Mouse (Mus musculus): ENCODE data around the gene Nucb1. TPM values are rescaled to one million over a fixed set of nuclear protein-coding genes. Genes with fewer than 3 reads are reported as not detected.

Nucb1 gene
- polyA plus RNA-seq (2012; rRNA removed) = 833 and 896 TPM in 2 replicates

DNA sequence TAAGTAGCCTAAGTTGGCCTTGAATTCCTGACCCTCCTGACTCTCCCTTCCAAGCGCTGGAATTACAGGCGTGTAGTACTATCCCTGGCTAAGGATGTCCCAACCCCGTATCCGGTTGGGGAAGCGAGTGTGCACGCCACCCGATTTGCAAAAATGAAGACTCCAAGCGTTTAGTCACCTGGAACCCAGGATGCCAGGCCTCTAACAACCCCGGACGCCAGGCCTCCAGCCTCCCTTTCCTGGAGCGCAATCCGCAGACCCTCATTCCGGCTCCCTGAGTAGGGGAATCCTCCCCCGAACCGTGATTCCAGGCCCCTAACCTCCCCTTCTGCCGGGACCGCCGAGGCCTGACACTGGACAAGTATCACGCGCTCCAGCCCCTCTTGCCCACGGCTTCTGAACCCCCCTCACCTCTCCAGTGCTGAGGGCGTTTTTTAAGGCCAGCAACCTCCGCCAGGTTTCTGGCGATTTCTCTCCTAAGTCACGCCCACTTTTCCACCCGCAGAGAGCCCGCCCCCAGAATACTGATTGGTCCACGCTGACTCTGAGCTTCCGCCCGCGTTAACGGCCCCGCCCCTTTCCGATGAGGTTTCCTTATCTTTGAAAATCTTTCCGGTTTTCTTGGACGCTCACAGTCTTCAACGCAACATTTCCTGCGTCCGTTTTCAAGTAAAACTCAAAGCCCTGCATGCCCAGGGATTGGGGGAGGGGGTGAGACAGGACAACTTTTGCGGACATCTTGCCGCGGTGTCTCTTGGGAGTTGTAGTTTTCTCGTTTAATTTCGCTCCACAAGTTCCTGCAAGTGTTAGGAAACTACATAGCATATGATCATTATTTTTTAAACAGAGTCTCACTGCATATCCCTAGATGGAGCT, at the start of gene Nucb1:
TSS of gene Nucb1 (minus strand) at position 495 of the 876 bp plus-strand sequence.

DNA sequence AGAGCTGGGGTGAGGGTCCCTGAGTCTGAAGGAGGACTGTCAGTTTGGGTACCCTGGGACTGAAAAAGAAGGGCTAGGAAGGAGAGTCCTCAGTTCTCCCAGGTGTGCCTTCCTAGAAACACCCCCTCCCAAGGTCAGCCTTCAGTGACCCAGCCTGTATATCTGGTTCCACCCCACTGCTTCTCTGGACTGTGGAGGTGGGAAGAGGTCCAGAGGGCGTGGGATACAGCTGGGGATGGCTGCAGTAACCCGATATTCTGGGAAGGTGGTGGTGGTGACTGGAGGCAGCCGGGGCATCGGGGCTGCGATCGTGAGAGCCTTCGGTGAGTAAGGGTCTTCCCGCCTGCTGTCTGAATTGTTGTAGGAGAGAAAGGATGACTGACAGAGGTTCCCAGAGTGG, 44.5 kb upstream of the Nucb1 start, which contains the start of gene Hsd17b14:
TSS of gene Hsd17b14 (plus strand) at position 150 of the 400 bp plus-strand sequence.

DNA sequence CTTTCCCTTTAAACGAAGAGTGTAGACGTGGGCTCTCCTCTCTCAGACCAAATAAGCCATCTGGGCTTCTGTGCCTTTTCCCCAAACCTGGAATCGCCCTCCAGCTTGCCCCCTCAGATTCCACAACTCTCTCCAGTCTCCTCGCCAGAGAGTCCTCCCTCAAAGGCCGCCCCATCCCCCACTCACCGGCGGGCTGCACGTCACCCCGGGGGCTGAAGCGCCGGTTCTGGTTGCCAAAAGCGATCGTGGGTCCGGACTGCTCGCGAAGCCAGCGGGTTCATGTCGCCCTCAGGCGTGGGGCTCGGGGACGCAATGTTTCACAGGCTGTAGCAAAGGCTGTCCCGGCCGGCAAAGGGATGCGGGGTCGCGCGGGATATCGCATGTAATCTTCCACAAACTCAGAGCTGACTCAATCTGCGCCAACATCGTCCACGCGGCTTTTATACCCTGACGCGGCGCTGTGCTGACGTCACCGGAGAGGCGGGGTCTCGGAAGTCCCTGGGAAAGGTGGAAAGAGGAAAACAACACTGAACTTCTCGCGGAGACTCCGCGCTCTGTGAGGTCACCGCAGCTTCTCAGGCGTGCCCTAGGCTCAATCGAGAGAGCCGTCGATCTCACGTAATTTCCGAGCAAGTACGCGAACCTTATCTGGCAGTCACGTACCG, 15.7 kb upstream of the Nucb1 start, which contains the start of the genes Ppp1r15a and Plekha4:
TSS of gene Ppp1r15a (minus strand) at position 460 of the 665 bp plus-strand sequence.
TSS of gene Plekha4 (plus strand) at position 522 of the 665 bp plus-strand sequence.

DNA sequence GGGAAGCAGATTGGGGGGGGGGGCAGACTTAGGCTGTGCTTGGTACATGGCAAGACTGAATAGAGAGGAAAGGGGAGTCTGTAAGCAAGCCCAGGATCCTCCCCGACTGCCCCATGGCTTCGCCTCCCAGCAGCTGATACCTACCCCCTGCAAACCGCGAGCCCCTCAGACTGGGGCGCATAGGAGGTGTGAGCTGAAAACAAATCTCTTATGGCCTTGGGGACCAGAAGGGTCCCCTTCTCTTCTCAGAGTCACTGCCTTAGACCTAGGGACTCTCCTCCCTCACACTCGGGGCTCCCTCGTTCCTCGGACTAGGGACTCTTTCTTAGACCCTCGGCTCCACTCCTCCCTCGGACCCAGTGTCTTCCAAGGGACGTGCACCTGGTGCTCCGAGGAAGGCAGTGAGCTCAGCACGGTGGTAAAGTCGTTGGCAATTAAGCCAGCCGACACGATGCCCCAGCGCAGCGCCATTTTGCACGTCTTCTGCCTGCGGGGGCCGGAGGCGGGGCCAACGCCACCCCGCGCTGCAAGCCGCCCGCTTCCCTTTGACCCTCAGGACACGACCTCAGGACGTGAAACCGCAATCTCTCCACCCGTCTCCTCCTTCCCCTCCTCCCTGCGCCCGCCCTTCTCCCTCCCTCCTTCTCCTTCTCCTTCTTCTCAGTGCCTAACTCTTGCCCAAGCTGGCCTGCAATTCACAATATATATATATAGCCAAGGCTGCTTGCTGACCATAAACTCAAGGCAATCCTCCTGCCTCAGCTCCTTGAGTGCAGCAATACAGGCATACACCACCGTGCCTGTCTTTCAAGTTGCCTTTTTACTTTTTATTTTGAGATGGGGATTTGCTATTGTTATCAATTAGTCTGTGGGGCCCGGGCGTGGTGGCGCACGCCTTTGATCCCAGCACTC, 21.7 kb downstream of the Nucb1 start, which contains the start of gene Dhdh:
TSS of gene Dhdh (minus strand) at position 513 of the 912 bp plus-strand sequence.

DNA sequence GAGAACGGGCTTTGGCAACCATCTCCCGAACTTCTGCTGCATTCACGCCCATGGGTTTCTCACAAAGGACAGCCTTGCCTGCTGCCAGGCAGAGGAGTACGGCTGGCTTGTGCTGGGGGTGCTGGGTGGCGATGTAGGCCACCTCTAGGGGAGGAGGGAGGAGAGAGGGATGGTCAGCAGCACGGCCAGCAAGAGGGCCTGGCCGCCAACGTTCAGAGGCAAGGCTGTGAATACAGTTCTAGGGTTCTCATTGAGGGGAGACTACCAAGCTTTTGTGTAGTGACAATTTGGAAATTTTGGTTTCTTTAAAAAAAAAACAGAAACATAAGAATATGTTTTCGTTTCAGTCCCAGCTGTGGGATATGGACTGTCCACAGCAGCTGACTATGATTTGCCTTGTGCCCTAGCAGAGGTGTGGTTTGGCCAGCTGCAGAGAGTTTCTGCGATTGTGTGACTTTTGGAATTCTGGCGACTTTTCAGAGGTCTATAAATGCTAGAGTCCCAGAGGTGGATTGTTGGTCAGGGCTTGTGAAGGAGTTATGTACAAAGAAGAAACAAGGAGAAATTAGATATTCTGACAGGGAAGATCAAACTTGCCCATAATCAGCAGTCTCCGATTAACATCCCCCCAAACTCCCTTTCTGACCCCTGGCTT, 23.3 kb downstream of the Nucb1 start, which contains the start of gene Gm45808:
TSS of gene Gm45808 (minus strand) at position 51 of the 655 bp plus-strand sequence.

DNA sequence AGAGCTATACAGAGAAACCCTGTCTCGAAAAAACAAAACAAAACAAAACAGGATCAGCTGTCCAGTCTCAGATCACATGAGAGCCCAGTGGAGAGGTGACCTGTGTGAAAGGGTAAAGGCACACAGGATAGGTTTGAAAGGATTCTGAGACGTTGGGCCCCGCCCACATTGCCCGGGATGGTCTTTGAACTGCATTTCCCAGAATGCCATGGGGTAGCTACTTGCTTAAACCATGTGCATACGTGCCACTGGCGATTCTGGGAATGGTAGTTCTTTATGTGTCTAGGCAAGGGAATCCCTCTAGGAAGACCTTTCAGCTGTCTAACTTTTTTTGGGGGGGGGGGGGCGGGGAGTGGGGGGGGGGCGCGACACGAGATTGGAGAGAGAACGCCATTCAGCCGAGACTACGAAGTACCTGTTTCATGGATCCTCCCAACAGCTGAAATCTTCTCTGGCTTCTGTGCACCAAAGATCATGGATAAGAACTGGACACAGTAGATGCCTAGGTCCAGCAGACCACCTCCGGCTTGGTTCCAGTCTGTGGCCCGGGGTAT, 28.8 kb downstream of the Nucb1 start, which contains the start of gene Tulp2:
TSS of gene Tulp2 (plus strand) at position 504 of the 554 bp plus-strand sequence.

DNA sequence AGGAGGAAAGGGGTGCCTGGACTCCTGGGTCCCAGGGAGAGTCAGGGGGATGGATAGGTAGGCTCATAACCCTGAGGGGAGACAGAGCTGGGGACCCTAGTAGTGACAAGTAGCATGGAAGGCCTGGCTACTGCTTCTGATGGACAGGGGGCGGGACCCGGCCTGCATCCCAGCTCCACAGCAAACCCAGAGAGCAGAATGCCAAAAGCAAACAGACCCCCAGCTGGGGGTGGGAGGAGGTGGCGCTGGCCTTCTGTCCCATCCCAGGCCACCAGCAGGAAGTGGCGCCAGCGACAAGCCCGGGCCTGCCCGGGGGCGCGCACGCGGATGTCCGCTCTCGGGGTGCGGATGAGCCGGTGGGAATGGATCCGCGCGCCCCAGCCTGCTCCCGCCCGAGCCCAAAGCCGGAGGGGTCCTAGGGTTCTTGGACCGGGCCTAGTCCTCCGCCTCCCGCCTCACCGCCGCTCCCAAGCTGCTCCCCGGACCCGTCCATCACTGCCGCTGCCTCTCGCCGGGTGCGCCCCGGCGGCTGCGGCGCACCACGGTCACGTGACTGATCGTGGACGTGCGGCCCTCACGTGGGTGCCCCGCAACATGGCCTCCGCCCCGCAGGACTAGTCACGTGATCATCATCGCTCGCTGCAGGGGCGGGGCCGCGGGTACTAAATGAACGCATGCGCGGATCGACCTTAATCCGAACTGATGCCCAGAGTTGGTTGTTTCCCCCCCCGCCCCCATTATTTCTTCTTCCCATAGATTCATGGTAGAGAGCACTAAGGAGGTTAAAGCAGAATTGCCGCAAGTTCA, 43.7 kb downstream of the Nucb1 start, which contains the start of gene Bax:
TSS of gene Bax (minus strand) at position 616 of the 807 bp plus-strand sequence.

DNA sequence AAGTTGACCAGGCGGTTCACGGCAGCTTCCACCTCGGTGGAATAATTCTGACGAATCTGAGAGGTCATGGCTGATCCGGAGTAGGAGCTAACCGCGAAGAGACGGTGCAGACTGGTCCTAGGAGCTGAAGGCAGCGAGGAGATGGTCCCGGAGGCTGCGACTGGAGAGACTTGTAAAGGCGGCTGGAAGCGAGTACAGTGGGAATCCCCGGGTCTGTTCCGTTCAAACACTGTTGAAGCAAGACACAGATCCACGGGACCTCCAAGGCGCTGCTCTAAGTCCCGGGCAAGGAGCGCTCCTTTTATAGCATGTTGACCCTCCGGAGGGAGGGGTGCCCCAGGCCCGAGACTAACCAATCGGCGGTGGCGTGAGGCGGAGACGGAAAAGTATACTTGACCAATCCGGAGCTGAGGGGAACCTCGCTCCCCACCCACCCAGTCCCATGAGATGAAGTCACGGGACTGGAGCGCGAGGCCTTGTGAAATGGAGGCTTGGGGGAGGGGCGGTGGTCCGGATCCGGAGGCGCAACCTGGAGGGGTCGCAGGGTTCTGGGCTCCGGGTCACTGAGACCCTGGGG, 50.6 kb downstream of the Nucb1 start, which contains the start of gene Ftl1:
TSS of gene Ftl1 (minus strand) at position 321 of the 577 bp plus-strand sequence.

Other genes with a start within 250 kb of the Nucb1 start
- not detected in 2 replicates for gene Slc6a21, start 232.9 kb downstream of the Nucb1 start, polyA plus RNA-seq (2012; rRNA removed)
- 204 and 260 TPM in 2 replicates for gene Trpm4, start 176.6 kb downstream of the Nucb1 start, polyA plus RNA-seq (2012; rRNA removed)
- gene Hrc, start 175.1 kb downstream of the Nucb1 start, polyA plus RNA-seq (2012; rRNA removed) = 0.21 and 0.75 TPM in 2 replicates
- 103 and 110 TPM in 2 replicates for gene Ppfia3, start 143.4 kb downstream of the Nucb1 start, polyA plus RNA-seq (2012; rRNA removed)
- 4.7 and 8.2 TPM in 2 replicates for gene Lin7b, start 139.8 kb downstream of the Nucb1 start, polyA plus RNA-seq (2012; rRNA removed)
- gene Snrnp70, start 114.7 kb downstream of the Nucb1 start, polyA plus RNA-seq (2012; rRNA removed) = 207 and 209 TPM in 2 replicates
- 0.08 and 0.09 TPM in 2 replicates for gene Kcna7, start 104.8 kb downstream of the Nucb1 start, polyA plus RNA-seq (2012; rRNA removed)
- 0.21 and 0.22 TPM in 2 replicates for gene Ntf5, start 96.7 kb downstream of the Nucb1 start, polyA plus RNA-seq (2012; rRNA removed)
- gene Lhb, start 89.6 kb downstream of the Nucb1 start, polyA plus RNA-seq (2012; rRNA removed) = not detected in 2 replicates
- gene Gys1, start 75.6 kb downstream of the Nucb1 start, polyA plus RNA-seq (2012; rRNA removed) = 33.2 and 35.8 TPM in 2 replicates
- 65.6 and 70.4 TPM in 2 replicates for gene Ruvbl2, start 72.3 kb downstream of the Nucb1 start, polyA plus RNA-seq (2012; rRNA removed)
- 2,990 and 3,309 TPM in 2 replicates for gene Ftl1, start 50.5 kb downstream of the Nucb1 start, polyA plus RNA-seq (2012; rRNA removed)
- gene Bax, start 43.5 kb downstream of the Nucb1 start, polyA plus RNA-seq (2012; rRNA removed) = 109 and 142 TPM in 2 replicates
- 0.12 and 0.19 TPM in 2 replicates for gene Tulp2, start 28.5 kb downstream of the Nucb1 start, polyA plus RNA-seq (2012; rRNA removed)
- gene Gm45808, start 23.6 kb downstream of the Nucb1 start, polyA plus RNA-seq (2012; rRNA removed) = 0.57 TPM in 1 of 2 replicates, not detected in the other
- 0.93 and 0.98 TPM in 2 replicates for gene Dhdh, start 21.6 kb downstream of the Nucb1 start, polyA plus RNA-seq (2012; rRNA removed)
- gene Ppp1r15a, start 15.9 kb upstream of the Nucb1 start, polyA plus RNA-seq (2012; rRNA removed) = 27.9 and 31.0 TPM in 2 replicates
- gene Plekha4, start 15.9 kb upstream of the Nucb1 start, polyA plus RNA-seq (2012; rRNA removed) = 9.0 and 9.3 TPM in 2 replicates
- gene Hsd17b14, start 44.5 kb upstream of the Nucb1 start, polyA plus RNA-seq (2012; rRNA removed) = 4.5 and 7.4 TPM in 2 replicates
- 55.8 and 58.0 TPM in 2 replicates for gene Bcat2, start 59.7 kb upstream of the Nucb1 start, polyA plus RNA-seq (2012; rRNA removed)
- gene Fgf21, start 105.1 kb upstream of the Nucb1 start, polyA plus RNA-seq (2012; rRNA removed) = 0.16 and 0.57 TPM in 2 replicates
- 1.8 and 2.4 TPM in 2 replicates for gene Fut1, start 106.9 kb upstream of the Nucb1 start, polyA plus RNA-seq (2012; rRNA removed)
- 0.23 and 0.32 TPM in 2 replicates for gene Izumo1, start 111.4 kb upstream of the Nucb1 start, polyA plus RNA-seq (2012; rRNA removed)
- 8.1 and 12.7 TPM in 2 replicates for gene Rasip1, start 117.1 kb upstream of the Nucb1 start, polyA plus RNA-seq (2012; rRNA removed)
- 1.3 and 2.5 TPM in 2 replicates for gene Mamstr, start 129.6 kb upstream of the Nucb1 start, polyA plus RNA-seq (2012; rRNA removed)
- 145 and 187 TPM in 2 replicates for gene Fut2, start 156.0 kb upstream of the Nucb1 start, polyA plus RNA-seq (2012; rRNA removed)
- gene Ntn5, start 173.6 kb upstream of the Nucb1 start, polyA plus RNA-seq (2012; rRNA removed) = 5.1 and 17.7 TPM in 2 replicates
- gene Sec1, start 184.0 kb upstream of the Nucb1 start, polyA plus RNA-seq (2012; rRNA removed) = 0.63 and 0.67 TPM in 2 replicates
- 9.5 and 19.2 TPM in 2 replicates for gene Car11, start 189.4 kb upstream of the Nucb1 start, polyA plus RNA-seq (2012; rRNA removed)
- 29.4 and 35.9 TPM in 2 replicates for gene Dbp, start 194.7 kb upstream of the Nucb1 start, polyA plus RNA-seq (2012; rRNA removed)
- 2,262 and 2,660 TPM in 2 replicates for gene Rpl18, start 205.1 kb upstream of the Nucb1 start, polyA plus RNA-seq (2012; rRNA removed)
- 113 and 134 TPM in 2 replicates for gene Sphk2, start 207.6 kb upstream of the Nucb1 start, polyA plus RNA-seq (2012; rRNA removed)
- gene Fam83e, start 210.8 kb upstream of the Nucb1 start, polyA plus RNA-seq (2012; rRNA removed) = 572 and 657 TPM in 2 replicates
- gene Spaca4, start 215.4 kb upstream of the Nucb1 start, polyA plus RNA-seq (2012; rRNA removed) = 0.24 and 0.36 TPM in 2 replicates

Data from colon, adult 2 months (tissue).